ENCODE assay signal across 21 mouse cellular contexts in the genomic region with DNA sequence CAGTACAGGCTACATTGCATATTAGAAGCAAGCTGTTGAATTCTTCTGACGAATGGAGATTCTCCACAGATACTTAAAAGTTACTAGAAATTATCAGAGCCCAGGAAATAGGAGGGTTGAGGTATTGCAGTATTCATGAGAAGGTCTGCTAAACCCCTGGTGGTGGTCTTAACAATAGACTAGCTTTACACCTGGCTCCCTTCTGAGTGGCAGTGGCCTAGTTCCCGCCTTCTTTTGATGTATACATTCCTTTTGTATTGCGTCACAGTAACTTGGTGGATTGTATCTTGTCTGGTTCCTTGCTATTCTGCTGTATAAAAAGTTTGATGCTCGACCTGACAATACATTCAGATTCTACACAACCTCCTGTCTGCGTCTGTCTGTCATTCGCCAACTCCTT.
"Had no signal": no experiment of that assay in that cellular context is flagged by ENCODE, and none has a peak within 500 bp of the region (broad histone marks: within the 10 kb centered on the region; RNA-seq: fewer than 3 reads in every experiment).

No protein-coding gene starts in this region.

- H3K9ac ChIP-seq: liver, postnatal 0 days; lung, embryonic 15.5 days; midbrain, embryonic 13.5 days; midbrain, embryonic 15.5 days; neural tube, embryonic 12.5 days; stomach, embryonic 15.5 days had no signal

- ATAC-seq: liver, postnatal 0 days; lung, postnatal 0 days; midbrain, embryonic 13.5 days; midbrain, embryonic 15.5 days had no signal

- H3K9me3 ChIP-seq: lung, embryonic 15.5 days; megakaryocyte, embryonic 14.5 days; midbrain, embryonic 13.5 days; midbrain, embryonic 15.5 days; neural tube, embryonic 12.5 days; stomach, embryonic 15.5 days had no signal

- DNase-seq: liver, postnatal 0 days; lung, adult 2 months; lung, postnatal 14 days; lung, postnatal 36 days; retina, postnatal 1 day; right cerebral cortex, adult 18-20 months; right cerebral cortex, postnatal 25 days; right cerebral cortex, postnatal 4 days; spleen, adult 18-20 months; thymus, postnatal 14 days; thymus, postnatal 36 days had no signal

- H3K4me3 ChIP-seq: lung, embryonic 15.5 days; megakaryocyte, embryonic 14.5 days; midbrain, embryonic 13.5 days; midbrain, embryonic 15.5 days; neural tube, embryonic 12.5 days; stomach, embryonic 15.5 days had no signal

- H3K27me3 ChIP-seq: lung, embryonic 15.5 days; megakaryocyte, embryonic 14.5 days; midbrain, embryonic 13.5 days; midbrain, embryonic 15.5 days; neural tube, embryonic 12.5 days; stomach, embryonic 15.5 days had no signal

- H3K27ac ChIP-seq: lung, embryonic 15.5 days; macrophage; midbrain, embryonic 13.5 days; midbrain, embryonic 15.5 days; neural tube, embryonic 12.5 days; stomach, embryonic 15.5 days; stomach, postnatal 0 days had no signal

- H3K4me2 ChIP-seq: lung, embryonic 15.5 days; midbrain, embryonic 11.5 days; midbrain, embryonic 13.5 days; midbrain, embryonic 15.5 days; neural tube, embryonic 12.5 days; stomach, embryonic 15.5 days had no signal
